Mouse (Mus musculus): ENCODE data around the gene Gsk3a.
A peak's percentile ranks its signal among the peaks of the same experiment; 100 is the strongest.
"Not testable (repeated sequence)": the region's sequence is repeated elsewhere in the genome, so short reads cannot be mapped to it uniquely, and the experiment has no call there.

The Gsk3a gene

DNA sequence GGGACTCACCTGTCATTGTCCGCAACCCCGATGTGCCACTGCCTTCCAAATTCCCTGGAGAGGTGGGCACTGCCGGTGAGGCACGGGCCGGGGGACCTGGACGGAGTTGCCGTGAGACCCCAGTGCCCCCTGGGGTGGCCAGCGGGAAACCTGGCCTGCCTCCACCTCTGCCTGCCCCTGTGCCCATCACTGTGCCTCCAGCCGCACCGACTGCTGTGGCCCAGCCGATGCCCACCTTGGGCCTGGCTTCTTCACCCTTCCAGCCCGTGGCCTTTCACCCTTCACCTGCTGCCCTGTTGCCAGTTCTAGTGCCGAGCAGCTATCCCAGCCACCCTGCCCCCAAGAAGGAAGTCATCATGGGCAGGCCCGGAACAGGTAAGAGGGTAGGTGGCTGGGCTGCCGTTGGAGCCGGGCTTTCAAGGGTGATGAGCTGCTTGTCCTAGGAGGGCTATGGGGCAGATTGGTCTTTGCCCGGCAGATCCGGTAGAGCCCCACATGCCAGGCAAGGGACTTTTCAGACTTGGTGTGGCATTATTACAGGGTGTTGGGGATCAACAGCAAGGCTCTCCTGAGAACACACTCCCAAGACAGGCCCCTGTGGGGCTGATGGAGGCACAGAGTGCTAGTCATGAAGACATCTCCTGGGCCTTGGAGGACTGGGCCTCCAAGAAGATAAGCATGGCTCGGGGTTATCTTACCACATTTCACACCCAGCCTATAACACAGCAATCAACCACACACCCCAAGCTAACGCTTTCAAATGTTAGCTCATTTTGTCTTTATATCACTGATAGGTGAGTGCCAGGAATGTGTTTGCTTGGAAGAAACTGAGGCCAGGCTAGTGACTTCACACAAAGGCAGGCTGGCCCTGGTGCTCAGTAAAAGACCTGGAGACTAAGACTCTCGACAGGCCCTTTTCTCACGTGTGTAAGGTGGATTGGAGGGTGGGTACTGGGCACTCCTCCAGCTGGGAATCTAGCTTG, 35.9 kb upstream of the Gsk3a start:
- DNase-seq (ENCODE audit: extremely low spot score, low read depth, low spot score), result no peak

DNA sequence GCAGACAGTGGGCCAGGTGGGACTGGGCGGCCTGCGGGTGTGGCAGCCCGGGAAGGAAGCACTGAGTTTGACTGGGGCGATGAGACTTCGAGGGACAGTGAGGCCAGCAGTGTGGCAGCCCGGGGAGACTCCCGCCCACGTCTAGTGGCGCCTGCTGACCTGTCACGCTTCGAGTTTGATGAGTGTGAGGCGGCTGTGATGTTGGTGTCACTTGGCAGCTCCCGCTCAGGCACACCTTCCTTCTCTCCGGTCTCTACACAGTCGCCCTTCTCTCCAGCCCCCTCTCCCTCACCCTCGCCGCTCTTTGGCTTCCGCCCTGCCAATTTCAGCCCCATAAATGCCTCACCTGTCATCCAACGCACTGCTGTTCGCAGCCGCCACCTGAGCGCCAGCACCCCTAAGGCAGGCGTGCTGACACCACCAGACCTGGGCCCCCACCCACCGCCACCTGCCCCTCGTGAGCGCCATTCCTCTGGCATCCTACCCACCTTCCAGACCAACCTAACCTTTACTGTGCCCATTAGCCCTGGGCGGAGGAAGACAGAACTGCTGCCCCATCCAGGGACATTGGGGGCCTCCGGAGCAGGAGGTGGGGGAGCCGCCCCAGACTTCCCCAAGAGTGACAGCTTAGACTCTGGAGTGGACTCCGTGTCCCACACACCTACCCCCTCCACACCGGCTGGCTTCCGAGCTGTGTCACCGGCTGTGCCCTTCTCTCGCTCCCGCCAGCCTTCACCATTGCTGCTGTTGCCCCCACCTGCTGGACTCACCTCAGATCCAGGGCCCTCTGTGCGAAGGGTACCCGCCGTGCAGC, 35.0 kb upstream of the Gsk3a start:
- DNase-seq (ENCODE audit: extremely low spot score, low read depth, low spot score), result no peak

DNA sequence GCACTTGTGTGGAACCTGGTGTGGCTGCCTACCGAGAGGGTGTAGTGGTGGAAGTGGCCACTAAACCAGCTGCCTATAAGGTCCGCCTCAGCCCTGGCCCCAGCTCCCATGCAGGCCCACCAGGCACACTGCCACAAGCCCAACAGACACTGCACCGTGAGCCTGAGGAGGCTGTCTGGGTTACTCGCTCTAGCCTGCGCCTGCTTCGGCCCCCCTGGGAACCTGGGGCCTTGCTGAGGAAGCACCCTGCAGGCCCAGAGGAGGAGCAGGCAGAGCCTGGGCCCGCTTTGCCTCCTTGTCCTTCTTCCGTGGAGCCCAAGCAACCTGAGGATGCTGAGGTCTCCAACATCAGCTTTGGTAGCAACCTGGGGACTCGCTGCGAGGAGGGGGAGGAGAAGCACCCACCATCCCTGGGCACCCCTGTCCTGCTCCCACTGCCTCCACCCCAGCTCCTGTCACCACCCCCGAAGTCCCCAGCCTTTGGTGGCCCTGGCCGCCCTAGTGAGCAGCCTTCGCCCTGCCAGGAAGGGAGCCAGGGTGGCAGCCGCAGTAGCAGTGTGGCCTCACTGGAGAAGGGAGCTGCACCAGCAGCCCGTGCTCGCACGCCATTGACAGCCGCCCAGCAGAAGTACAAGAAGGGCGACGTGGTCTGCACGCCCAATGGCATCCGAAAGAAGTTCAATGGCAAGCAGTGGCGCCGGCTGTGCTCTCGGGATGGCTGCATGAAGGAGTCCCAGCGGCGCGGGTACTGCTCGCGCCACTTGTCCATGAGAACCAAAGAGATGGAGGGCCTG, 34.2 kb upstream of the Gsk3a start:
- no peak for DNase-seq (ENCODE audit: extremely low spot score, low read depth, low spot score)

DNA sequence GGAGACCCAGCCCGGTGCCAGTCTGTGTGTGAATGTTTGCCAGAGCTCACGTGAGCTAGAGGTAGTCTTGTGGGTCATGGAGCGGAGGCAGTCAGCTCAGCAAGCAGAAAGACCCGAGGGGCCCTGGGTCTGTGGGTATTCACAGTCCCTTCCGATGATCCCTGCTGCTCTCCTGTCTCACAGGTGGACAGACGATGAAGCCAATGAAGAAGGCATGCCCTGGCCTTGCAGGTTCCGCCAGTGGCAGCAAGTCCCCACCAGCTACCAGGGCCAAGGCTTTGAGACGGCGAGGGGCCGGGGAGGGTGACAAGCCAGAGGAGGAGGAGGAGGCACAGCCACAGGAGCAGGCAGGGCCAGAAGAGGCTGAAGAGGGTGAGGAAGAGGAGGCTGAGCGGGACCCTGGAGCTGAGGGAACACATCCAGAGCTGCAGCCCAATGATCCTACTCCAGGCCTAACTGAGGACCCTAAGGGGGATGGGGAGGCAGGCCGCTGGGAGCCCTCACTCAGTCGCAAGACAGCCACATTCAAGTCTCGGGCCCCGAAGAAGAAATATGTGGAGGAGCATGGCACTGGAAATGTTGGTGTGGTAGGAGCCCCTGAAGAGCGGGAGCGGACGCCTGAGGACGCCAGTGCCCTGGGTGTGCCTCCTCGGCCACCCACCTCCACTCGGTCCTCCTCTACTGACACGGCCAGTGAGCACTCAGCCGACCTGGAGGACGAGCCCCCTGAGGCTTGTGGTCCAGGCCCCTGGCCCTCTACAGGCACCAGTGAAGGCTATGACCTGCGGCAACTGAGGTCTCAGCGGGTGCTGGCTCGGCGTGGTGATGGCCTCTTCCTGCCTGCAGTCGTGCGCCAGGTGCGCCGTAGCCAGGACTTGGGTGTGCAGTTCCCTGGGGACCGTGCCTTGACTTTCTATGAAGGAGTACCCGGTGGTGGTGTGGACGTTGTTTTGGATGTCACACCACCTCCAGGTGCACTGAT, 33.3 kb upstream of the Gsk3a start:
- DNase-seq (ENCODE audit: extremely low spot score, low read depth, low spot score), result no peak

DNA sequence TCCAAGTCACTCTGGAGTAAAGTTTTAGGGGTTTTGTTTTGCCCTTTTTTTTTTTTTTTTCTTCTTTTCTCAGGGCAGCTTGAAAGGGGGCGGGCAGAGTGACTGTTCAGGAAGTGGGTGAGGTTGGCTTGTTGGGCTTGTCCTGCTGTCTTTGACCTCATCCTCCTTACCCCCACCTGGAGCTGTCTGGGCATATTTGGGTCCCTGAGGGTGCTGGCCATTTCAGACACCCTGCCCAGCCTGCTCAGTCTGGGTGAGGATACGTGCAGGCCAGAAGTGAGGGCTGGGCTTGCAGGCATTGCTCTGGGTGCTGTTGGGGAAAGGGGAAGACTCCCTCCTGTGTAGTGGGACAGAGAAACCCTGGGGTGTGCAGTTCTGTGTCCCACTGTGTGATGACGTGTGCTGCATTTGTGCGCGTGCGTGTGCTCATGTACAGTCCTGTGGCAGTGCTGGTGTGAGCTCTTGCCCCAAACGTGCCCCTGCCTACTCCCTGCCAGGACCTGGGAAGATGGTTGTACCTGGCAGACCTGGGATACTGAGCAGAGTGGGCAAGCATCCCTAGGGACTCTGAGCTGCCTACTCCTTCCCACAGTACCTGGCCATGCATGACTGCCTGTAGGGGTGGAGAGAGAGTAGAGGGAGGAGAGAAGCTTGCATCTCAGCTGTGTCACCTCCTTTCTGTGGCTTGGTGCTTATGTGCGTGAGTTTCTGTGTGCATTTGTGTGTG, 32.1 kb upstream of the Gsk3a start:
- DNase-seq (ENCODE audit: extremely low spot score, low read depth, low spot score), result no peak

DNA sequence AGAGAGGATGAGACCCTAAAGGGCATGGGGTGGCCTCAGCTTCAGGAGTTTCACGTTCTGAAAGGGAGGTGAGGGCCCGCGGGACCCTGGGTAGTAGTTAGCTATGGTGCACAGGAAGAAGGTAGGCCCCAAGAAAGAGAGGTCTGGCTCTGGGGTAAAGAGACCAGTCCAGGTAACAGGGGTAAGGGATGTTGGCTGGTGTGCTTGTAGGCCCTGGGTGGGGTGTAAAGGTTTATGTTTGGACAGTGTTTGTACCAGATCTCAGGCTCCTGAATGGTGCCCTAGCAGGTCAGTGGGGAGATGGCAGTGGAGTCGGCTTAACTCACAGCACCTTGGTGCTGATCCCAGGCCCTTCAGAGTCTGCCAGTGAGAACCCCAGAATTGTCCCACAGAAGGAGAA, 31.4 kb upstream of the Gsk3a start:
- DNase-seq (ENCODE audit: extremely low spot score, low read depth, low spot score), result no peak

DNA sequence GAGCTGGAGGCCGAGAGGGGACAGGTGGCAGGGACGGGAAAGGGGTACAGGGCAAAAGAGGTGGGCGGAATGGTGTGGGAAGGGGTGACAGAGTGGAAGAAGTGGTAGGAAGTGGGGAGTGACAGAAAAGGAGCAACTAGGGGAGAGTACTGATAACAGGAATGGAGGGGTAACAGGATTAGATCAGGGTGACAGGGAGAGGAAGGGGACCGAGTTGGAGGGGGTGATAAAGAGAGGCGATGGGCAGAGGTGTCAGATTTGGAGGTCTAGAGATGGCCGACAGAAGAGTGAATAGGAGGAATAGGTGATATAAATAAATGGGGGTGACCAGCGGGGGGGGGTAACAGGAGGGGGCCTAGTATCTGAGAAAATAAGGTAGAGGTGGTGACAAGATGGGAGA, 30.9 kb upstream of the Gsk3a start:
- DNase-seq (ENCODE audit: extremely low spot score, low read depth, low spot score), result no peak

DNA sequence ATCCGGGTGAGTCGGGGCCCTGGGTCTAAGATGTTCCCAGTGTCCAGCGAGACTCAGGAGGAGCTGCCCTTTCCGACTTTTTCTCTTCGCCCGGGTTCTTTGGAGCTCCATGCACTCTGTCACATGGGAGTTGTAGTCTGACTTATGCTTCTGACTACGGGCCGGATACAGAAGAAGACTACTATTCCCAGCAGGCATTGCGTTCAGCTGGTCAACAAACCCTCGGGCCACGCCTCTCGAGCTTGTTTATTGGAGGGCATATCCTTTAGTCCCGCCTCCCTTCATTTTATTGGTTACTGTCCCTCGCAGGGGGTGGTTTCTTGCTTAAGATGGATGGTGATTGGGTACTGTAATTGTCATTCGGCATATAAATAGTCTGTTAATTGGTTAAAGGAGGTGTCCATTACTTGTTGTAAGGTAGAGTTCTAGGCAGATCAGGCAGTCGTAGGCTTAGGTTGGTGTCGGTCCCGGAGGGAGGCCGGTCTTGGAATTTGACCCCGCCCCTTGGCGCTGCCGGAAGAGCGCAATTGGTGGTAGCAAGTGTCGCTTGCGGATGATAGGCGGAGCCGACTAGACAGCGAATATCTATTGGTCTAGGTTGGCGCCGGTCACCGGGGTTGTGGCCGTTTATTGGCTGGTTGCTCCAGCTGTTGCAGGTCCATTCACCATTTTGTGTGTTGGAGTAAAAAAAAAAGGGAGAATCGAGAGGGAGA, 30.3 kb upstream of the Gsk3a start:
- DNase-seq (ENCODE audit: extremely low spot score, low read depth, low spot score), result peak; percentile 99

DNA sequence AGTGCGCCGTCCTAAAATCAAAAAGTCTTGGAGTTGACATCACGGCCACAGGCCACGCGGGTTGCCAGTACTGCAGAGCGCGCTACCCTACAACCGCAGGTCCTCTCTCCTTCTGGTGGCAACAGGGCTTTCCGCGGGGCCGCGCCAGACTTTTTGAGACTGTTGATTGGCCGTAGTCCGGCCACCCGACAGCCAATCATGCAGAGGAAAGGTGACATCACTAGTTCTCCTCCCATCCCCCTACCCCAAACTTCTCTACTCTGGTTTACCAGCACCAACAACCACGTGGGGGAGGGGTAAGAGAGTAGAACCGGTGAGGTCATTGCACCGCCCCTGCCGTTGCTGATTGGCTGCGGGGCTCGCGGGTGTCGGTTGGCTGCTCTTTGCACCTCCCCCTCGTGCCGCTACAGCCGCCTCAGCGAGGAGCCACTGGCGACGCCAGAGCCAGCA, 29.7 kb upstream of the Gsk3a start, which contains the start of gene Cic:
Gene Cic (plus strand): TSS at position 404 of the 450 bp plus-strand sequence.
- DNase-seq (ENCODE audit: extremely low spot score, low read depth, low spot score), result peak; percentile 99

DNA sequence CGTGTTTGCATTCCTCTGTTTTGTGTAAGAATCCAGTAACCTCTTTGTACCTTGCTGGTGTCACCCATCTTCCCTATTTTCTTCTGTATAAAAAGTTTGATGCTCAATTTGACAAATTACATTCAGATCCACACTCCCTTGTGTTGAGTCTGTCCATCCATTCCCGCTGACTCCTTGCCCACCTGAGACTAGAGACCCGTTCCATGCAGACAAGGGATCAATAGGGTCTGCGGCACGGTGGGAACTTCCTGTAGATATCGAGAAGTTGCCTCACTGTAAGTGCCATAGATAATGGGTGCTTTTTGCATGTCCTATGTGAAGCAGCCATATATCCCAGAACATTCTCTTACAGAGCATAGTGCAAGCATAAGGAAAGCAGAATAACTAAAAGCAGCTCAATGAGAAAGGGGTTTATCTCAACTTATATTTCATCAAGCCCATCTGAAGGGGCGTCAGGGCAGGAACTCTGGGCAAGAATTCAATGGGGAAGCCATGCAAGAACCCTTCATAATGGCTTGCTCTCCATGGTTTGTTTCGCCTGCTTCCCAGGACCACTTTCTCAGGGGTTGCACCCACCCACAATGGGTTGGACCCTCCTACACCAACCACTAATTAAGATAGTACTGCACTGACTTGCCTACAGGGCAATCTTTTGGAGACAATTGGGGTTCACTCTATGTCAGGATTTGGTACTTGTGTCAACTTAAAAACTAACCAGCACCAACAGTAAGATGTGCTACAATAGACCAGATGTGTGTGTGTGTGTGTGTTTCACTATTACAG, 28.7 kb upstream of the Gsk3a start:
- no peak for DNase-seq (ENCODE audit: extremely low spot score, low read depth, low spot score)

DNA sequence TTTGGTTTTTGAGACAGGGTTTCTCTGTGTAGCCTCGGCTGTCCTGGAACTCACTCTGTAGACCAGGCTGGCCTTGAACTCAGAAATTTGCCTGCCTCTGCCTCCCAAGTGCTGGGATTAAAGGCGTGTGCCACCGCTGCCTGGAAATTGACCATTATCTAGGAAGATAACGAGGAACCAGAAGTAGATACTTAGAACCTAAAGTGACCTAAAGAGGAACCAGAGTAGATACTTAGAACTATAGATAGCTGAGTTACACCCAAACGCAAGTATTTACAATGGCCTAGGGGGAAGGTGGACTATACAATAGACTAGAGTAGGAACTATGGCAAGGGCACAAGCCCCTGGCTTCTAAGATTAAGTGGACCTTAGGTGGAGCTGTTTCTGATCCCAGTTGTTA, 28.1 kb upstream of the Gsk3a start:
- not testable (repeated sequence) for DNase-seq (ENCODE audit: extremely low spot score, low read depth, low spot score)

DNA sequence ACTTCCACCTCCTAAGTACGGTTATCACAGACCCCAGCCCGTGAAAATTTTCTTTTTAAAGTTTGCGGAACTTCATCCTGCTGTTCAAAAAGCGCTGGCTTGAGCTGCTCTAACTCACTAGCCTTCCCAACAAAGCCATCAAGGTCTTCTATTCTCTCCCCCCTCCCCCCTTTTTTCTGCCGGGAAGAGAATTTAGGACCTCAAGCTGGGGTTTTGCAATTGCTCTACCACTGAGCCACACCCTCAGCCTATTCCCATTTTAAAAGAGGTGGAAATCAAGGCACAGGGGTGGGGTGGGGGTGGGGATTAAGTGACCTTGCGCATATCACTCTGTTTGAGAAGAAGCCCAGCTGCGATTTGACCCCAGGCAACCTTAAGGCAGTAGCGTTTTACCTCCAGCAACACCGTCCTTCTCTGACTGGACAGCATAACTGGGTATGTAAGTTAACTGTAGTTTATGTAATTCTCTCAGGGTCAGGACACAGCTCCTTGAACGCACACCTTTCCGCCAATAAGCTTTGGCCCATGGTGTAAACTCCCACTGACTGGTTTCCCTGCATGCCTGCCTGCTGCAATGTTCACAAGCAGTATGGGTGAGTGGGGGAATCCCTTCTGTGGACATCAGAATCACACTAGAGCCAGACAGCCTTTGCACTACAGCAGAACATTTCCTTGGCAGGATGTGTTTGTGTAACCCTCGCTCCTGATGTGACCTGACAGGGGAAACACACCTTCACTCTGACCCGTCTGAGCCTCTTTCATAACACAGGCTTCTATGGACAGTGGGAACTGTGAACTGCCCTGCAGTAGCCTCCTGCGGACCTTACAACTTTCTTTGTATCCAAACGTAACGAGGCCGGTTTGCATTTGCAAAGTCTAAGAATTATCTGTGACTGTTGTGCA, 26.6 kb upstream of the Gsk3a start:
- no peak for DNase-seq (ENCODE audit: extremely low spot score, low read depth, low spot score)

DNA sequence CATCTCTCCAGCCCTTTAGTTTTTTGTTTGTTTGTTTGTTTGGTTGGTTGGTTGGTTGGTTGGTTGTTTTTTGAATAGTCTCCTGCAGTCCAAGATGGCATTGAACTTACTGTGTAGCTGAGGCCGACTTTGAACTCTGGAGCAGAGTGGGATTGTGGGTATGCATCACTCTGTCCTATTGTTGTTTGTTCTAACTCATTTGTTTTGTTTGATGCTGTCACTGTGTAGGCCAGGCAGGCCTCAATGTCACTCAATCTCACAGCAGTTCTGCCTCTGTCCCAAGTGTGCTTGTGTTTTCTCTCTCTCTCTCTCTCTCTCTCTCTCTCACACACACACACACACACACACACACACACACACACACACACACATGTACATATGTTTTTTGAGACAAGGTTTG, 24.2 kb upstream of the Gsk3a start:
- DNase-seq (ENCODE audit: extremely low spot score, low read depth, low spot score), result no peak

DNA sequence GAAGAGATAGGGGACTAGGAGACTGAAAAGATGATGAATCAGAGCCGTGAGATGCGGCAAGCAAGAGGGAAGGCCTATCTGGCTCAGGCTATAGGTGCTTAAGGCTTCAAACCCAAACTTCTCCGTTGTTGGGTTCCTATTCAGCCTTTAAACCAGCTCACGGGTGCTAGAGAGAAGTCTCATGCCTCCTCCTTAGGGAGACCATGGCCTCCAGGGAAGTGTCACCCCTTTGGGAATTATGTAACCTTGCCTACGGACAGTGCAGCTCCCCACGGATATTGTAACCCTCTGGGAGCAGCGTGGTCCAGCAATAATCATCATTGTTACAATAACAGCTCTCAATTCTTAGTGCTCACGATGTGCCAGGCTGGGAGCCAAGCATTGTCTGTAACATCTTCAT, 14.2 kb upstream of the Gsk3a start:
- DNase-seq (ENCODE audit: extremely low spot score, low read depth, low spot score), result no peak

DNA sequence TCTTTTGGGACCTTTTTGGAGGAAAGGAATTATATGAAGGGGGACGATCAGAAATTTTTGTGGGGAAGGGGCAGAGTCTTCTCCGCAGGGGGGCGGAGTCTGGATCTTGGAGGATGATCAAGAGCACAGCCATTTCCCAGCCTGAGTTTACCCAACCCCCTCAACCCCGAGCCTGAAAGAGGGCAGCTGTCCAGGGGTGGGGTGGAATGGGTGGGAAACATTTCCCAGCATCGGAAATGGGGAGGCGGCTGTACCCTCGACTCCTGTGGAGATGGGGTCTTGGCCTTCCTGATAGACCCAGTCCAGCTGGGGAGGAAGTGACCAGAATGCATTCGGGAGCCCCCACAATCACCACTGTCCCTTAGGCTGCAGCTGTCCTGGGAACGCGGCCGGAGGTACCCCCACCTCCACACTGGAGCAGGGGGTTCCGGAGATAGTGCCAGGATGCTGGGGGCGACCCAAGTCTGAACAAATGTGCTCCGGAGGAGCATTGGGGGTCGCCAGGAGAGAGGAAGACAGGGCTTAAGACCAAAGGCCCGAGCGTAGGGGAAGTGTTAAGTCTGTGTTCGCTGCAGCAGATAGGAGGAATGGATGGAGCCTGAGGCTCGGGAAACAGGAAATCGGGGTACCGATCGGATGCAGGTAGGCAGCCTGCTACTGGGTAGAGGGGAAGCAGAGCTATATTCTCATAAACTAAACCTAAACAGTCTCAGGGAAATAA, 13.6 kb upstream of the Gsk3a start:
- DNase-seq (ENCODE audit: extremely low spot score, low read depth, low spot score), result no peak
